Mouse (Mus musculus): ENCODE results near the gene Zfp821. TPM values are rescaled to one million over a fixed set of nuclear protein-coding genes. Genes with fewer than 3 reads are reported as not detected.

Zfp821 gene
- polyA plus RNA-seq, 1 experiment from 2014 or later = 77.0 TPM

- H3K9me3 ChIP-seq (replicated peaks) = peaks cover 16% of the 10 kb centered on the region
- H3K4me2 ChIP-seq (replicated peaks) = no peak overlapping the region
- no peaks in the 10 kb centered on the region for H3K4me1 ChIP-seq
- no peak overlapping the region for H3K27ac ChIP-seq
- H3K4me3 ChIP-seq = no peak overlapping the region
- ATAC-seq (ENCODE audit: low FRiP score) = no peak
- no peak overlapping the region for H3K9ac ChIP-seq
- 60% methylated on average over 1 of the region's 1 CpGs for WGBS
- no peaks in the 10 kb centered on the region for H3K27me3 ChIP-seq
- H3K36me3 ChIP-seq = no peaks in the 10 kb centered on the region
Measured at GRCm38 (mm10) chr8:109760221-109760620, 54.9 kb downstream of the Zfp821 start.

DNA sequence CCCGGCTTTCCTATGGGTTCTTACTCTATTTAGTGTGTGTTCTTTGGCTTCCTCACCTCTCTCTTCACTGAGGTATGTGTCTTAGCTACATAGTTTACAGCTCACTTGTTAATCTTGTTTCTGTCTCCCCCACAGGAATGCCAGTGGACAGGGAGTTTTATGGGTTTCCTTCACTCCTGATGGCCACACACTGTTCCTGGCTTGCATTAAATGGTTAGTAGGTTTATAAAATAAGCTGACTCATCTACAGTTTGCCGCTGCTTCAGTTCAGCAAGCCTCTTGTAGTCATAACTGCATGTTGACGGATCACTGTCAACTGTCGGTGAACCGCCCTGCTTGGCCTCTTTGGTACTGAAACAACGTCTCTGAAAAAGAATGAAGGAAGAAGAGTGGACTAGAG is 58.7 kb downstream of the Zfp821 start:
- no peaks in the 10 kb centered on the region for H3K27me3 ChIP-seq
- H3K9me3 ChIP-seq (replicated peaks) = peaks cover 16% of the 10 kb centered on the region
- no peak overlapping the region for H3K9ac ChIP-seq
- H3K36me3 ChIP-seq = no peaks in the 10 kb centered on the region
- 89% methylated on average over 6 of the region's 6 CpGs for WGBS
- ATAC-seq (ENCODE audit: low FRiP score) = no peak
- no peak overlapping the region for H3K4me3 ChIP-seq
- no peaks in the 10 kb centered on the region for H3K4me1 ChIP-seq
- no peak overlapping the region for H3K27ac ChIP-seq
- no peak overlapping the region for H3K4me2 ChIP-seq (replicated peaks)

DNA sequence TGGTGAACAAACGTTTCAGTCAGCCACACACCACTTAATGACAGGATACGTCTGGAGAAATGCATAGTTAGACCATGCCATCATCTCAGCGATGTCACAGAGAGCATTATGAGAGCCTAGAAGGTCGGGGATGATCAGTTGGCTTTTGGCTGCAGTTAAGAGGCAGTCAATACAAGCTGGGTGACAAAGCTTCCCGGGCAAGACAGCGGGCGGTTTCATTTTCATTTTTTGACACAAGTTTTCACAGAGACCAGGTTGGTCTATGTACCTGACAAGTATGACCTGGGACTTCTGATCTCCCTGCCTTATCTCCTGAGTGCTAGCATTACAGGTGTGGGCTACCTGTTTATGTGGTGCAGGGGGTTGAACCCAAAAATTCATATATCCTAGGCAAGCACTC is 60.7 kb downstream of the Zfp821 start:
- 77% methylated on average over 7 of the region's 7 CpGs for WGBS

DNA sequence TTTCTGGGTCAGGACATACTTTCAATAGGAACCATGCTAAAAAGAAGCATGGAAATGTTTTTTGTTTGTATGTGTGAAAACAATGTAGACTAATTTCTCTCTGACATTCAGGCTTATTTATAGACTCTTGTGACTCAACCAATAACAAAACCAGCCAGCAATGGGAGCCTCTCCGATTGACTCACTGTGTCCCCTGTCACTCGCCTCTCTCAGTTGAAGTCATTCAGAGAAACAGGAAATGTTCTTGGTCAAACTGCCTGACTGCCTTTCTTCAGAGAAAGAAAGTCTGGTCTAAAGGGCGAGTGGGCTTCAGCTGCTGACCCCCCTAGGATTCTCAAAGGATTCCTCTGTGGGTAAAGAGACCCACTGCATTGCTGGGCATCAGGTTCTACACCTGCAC is 67.8 kb downstream of the Zfp821 start:
- no peak for ATAC-seq (ENCODE audit: low FRiP score)
- H3K9ac ChIP-seq = no peak overlapping the region
- 54% methylated on average over 3 of the region's 3 CpGs for WGBS

More for the DNA sequence above, 60.7 kb downstream of the Zfp821 start:
- Histone ChIP-seq H3K27ac (no peak overlapping the region), H3K4me3 (no peak overlapping the region), H3K9me3 (replicated peaks) (peaks cover 16% of the 10 kb centered on the region), H3K4me2 (replicated peaks) (no peak overlapping the region), H3K9ac (no peak overlapping the region), H3K36me3 (no peaks in the 10 kb centered on the region), H3K27me3 (no peaks in the 10 kb centered on the region), H3K4me1 (no peaks in the 10 kb centered on the region)
- ATAC-seq (ENCODE audit: low FRiP score) = no peak

More for the DNA sequence above, 67.8 kb downstream of the Zfp821 start:
- peaks cover 21% of the 10 kb centered on the region for H3K27me3 ChIP-seq
- no peaks in the 10 kb centered on the region for H3K4me1 ChIP-seq
- no peak overlapping the region for H3K27ac ChIP-seq
- H3K4me2 ChIP-seq (replicated peaks) = no peak overlapping the region
- H3K4me3 ChIP-seq = no peak overlapping the region
- no peaks in the 10 kb centered on the region for H3K36me3 ChIP-seq
- no peaks in the 10 kb centered on the region for H3K9me3 ChIP-seq (replicated peaks)

Other genes starting within 250 kb of the Zfp821 start
- gene Pmfbp1, start 211.5 kb upstream of the Zfp821 start, polyA plus RNA-seq (2016; fragmentation: Nextera tagmentation; extraction: Ambion mirVana) = 2.9 and 3.3 TPM in 2 replicates
- 28.8 and 29.4 TPM in 2 replicates for gene Dhx38, start 139.7 kb upstream of the Zfp821 start, polyA plus RNA-seq (2016; fragmentation: Nextera tagmentation; extraction: Ambion mirVana)
- gene Txnl4b, start 139.7 kb upstream of the Zfp821 start, polyA plus RNA-seq (2016; fragmentation: Nextera tagmentation; extraction: Ambion mirVana) = 24.9 and 25.8 TPM in 2 replicates
- gene Hp, start 126.4 kb upstream of the Zfp821 start, polyA plus RNA-seq (2016; fragmentation: Nextera tagmentation; extraction: Ambion mirVana) = 0.77 and 1.2 TPM in 2 replicates
- 36.5 and 38.8 TPM in 2 replicates for gene Dhodh, start 96.9 kb upstream of the Zfp821 start, polyA plus RNA-seq (2016; fragmentation: Nextera tagmentation; extraction: Ambion mirVana)
- gene Pkd1l3, start 91.0 kb upstream of the Zfp821 start, polyA plus RNA-seq (2016; fragmentation: Nextera tagmentation; extraction: Ambion mirVana) = 0.08 and 0.22 TPM in 2 replicates
- gene Ist1, start 12.3 kb upstream of the Zfp821 start, polyA plus RNA-seq (2016; fragmentation: Nextera tagmentation; extraction: Ambion mirVana) = 185 and 186 TPM in 2 replicates
- 8.1 and 8.4 TPM in 2 replicates for gene Atxn1l, start 32.2 kb downstream of the Zfp821 start, polyA plus RNA-seq (2016; fragmentation: Nextera tagmentation; extraction: Ambion mirVana)
- gene Ap1g1, start 73.0 kb downstream of the Zfp821 start, polyA plus RNA-seq (2016; fragmentation: Nextera tagmentation; extraction: Ambion mirVana) = 61.5 and 70.5 TPM in 2 replicates
- 2.7 and 3.5 TPM in 2 replicates for gene Phlpp2, start 163.0 kb downstream of the Zfp821 start, polyA plus RNA-seq (2016; fragmentation: Nextera tagmentation; extraction: Ambion mirVana)

Data from hindbrain, embryonic 12.5 days (tissue).